Mouse (Mus musculus) gastrocnemius, adult 8-10 months (tissue): ENCODE data around the gene Smo. TPM values are rescaled to one million over a fixed set of nuclear protein-coding genes. Genes with fewer than 3 reads are reported as not detected.
A peak's percentile ranks its signal among the peaks of the same experiment; 100 is the strongest.

Experiments
- DNase-seq, 2 experiments: peaks; one replicate each; pipeline ENCODE4 v3.0.0; 2022; ENCODE audit warnings: low spot score in 2 of 2
- total RNA-seq, 4 experiments: library from RNA; stranded (reverse); gene quantifications; 2 replicates each; pipeline ENCODE4 v1.2.4; 2022

Gene Smo
- total RNA-seq, 4 experiments from 2014 or later: 1.7 to 3.1 (median 2.4) TPM

- DNase-seq: no peak
Measured at GRCm38 (mm10) chr6:29774161-29774560, 38.9 kb downstream of the Smo start.

DNA sequence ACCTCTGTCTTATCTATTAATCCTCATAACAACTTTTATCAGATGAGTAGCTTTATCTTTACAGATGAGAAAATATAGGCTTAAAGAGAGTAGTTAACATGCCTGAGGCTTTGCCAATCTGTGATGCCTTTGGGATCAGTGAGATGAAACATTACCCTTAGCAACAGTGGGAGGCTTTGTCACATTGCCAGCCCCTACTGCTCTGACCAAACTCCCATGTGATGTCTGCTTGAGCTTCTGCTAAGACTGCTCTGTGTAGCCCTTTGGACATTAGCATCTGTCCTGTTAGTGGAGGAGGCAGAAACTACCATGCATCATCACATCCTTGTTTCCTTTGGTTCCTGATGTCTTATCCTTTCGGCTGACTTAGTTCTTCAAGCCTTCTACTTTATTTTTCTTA lies 40.3 kb downstream of the Smo start:
- DNase-seq: peak in 1 of 2 experiments; percentile 45

DNA sequence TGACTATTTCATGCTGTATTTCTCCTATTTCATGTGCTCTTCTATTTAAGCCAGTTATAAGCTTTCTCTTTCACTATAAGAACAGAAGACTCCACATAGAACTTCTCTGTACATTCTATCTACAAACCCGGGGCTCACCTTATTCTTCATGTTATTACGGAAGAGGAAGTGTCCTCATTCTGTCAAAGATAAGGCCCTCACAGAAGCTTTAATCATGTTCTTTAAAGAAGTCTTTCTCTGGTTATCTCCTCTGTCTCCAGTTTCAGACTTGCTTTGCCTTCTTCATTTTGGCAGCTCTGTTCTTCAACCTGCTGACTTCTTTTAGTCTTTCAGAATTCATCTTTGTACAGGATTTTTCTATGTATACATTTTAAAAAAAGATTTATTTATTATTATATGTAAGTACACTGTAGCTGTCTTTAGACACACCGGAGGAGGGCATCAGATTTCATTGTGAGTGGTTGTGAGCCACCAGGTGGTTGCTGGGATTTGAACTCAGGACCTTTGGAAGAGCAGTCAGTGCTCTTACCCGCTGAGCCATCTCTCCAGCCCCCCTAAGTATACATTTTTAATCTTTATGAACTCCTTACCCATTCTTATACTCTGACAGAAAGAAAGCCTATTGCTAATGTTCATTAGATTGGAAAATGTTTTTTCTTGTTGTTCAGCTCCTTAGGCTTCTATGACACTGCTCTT lies 41.4 kb downstream of the Smo start:
- DNase-seq: no peak

- DNase-seq: no peak
Measured at GRCm38 (mm10) chr6:29777238-29777555, 41.9 kb downstream of the Smo start.

DNA sequence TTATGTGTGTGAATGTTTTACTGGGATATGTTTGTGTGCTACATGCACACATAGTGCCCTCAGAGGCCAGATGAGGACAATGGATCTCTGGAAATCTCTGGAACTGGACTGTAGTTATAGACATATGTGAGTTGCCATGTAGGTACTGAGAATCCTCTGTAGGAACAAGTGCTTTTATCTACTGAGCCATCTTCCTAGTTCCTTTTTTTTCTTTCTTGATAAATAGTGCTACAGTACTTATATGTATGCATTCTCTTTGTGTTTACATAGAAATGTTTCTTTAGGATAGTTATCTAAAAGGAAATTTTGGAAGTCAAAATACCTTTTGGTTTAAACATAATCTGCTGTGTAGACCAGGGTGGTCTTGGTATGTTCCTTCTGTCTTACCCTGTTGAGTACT lies 44.8 kb downstream of the Smo start:
- no peak for DNase-seq

DNA sequence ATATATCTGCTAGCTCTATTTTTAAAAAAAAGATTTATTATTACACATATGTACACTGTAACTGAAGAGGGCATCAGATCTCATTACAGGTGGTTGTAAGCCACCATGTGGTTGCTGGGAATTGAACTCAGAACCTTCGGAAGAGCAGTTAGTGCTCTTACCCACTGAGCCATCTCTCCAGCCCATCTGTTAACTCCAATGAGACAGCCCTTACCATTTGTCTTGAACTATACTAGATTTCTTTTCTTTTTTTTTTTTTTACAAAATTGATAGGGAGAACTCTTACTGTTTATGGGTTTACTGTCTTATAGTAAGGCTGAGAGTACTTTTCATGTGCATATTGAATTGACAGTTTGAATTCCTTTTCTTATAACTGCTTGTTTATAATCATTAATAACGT lies 45.3 kb downstream of the Smo start:
- DNase-seq: no peak

GRCm38 (mm10) chr6:29782239-29782638 lies 46.9 kb downstream of the Smo start:
- no peak for DNase-seq

DNA sequence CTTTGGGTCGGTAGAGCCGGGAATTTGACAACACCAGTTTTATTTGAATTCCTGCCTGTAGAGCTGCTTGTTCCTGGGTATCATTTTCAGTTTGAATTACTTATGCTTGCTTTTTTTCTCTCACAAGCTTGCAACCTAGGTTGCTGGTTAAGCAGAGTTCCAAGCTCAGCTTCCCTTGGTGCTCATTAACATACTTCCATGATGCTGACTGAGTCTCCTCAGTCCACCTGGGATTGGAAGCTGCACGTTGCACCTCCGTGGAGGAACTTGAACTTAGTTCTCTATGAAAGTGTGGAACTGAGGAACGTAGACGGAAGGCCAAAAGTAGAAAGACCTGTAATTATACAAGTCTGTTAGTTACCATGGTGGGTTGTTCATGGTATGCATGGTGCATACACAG lies 48.7 kb downstream of the Smo start:
- no peak for DNase-seq

DNA sequence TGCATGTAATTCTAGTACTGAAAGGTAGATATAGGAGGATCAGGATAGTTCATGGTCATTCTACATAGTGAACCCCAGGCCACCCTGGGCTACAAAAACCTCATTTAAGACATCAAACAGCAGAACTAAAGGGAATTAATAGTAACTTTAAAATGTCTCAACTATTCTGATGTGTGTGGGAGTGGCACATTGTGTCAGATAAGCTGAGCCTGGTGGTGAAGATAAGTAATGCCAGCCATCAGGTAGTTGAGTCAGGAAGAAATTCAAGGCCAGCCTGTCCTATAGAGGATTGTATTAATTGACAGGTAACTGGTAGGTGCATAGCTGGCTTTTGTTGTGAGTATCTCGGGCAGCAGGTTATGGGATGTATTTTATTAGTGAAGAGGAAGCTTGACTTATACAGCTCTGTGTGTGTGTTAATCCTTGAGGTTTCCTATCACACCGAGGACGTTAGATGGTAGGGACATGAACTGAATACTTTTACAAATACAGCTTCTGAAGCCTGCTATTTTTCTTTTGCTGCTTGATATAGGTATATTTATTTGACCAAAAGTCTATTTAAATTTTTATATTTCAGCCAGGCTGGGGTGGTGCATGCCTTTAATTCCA lies 49.2 kb downstream of the Smo start:
- no peak for DNase-seq

DNA sequence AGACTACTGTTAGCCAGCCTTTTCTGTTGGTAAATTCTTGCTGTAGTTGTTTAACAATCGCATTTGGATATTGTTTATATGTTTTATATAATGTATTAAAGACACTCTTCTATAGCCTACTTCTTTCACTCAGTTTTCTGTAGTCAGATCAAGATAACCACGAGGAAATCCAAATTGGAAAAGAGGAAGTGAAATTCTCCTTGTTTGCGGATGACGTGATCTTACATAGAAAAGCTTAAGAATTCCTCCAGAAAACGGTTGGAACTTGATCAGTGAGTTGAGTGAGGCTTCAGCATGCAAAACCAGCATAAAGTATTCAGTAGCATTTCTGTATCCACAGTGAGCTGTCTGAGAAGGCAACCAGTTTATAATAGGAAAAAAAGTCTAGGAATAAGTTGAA lies 50.5 kb downstream of the Smo start:
- no peak for DNase-seq

DNA sequence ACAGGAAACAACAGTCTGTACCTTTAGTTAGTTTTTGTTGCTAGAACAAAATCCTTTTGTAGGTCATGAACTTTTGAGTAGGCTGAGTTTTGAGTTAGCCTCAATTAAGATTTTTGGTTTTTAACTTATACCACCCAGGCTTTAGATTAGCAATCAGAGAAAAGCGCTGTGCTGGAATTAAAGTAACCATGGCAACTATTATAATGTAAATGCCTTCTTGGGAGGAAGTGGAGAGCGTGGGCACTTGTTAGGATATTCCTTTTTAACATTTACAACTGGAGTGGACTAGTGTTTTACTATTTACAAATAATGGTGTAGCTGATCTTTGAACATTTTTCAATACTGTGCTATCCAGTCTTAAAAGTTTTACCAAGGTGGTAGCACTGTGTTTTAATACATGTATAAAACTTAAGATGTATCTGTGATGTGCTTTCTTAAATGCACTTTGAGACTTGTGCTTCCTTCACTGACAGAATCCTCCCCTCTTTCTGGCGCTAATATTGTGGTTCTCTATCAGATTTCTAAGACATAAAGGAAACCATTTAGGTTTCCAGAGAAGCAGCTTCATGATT lies 53.6 kb downstream of the Smo start:
- DNase-seq: no peak

GRCm38 (mm10) chr6:29790014-29790698 lies 54.9 kb downstream of the Smo start:
- no peak for DNase-seq

- no peak for DNase-seq
Measured at GRCm38 (mm10) chr6:29793520-29793919, 58.2 kb downstream of the Smo start.

DNA sequence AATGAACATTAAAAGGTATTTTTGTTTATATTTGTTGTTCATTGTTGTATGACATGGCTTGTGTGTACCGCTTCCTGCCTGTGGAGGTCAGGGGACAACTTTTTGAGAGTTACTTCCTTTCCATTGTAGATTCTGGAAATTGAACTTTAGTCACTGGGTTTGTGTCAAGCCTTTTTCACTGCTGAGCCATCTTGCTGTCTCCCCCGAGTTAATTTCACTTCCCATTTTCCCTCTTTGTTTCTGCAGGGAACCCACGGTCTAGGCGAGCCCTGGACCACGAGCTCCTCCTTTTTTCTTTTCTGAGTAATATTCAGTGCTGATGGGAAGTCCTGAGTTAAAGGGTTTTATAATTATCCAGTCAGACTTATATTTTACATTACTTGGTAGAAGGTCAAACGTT lies 59.3 kb downstream of the Smo start:
- no peak for DNase-seq

DNA sequence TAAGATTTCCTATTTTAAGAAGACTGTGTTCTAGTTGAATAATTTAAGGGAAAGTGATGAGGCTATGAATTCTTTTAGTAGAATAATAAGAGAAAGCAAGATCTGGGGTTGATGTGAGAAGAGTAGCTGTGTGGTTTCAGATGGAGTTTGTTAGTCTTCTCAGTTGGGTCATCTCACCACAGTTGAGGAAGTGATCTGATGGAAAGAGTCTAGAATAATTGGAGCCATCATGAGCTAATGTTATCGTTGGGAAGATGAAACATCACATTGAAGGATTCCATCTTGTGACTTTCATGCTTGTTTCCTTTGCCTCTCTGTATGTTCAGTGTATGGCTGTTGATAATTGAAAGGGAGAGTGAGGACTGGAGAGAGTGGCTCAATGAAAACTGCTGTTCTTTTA lies 67.7 kb downstream of the Smo start:
- no peak for DNase-seq

- DNase-seq: no peak
Measured at GRCm38 (mm10) chr6:29804006-29804405, 68.7 kb downstream of the Smo start.

DNA sequence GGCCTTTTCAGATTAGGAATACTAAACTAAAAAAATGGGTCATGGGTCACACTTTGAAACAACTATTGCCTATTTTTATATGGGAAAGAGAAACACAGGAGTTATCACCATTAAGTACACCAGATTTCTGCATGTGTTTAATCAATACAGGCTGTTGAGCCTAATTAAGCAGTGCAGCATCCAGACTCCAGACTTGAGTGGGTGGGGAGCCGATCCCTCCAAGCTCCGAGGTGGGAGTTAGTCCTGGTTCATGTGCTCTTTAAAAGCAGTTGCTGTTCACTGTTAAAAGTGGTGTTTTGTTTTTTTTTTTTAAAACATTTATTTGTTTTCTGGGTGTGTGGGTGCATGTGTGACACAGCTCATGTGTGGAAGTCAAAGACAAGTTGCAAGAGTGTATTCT lies 70.1 kb downstream of the Smo start:
- DNase-seq: no peak

Other genes with a start within 250 kb of the Smo start
- gene Kcp, start 227.6 kb upstream of the Smo start, total RNA-seq: 1 to 10 TPM; 2.2 to 6.0 (median 4.4) TPM
- gene Irf5, start 208.9 kb upstream of the Smo start, total RNA-seq: 1 to 10 TPM; 1.0 to 3.1 (median 1.7) TPM
- gene Tnpo3, start 125.6 kb upstream of the Smo start, total RNA-seq: 10 to 100 TPM; 32.7 to 36.9 (median 35.4) TPM
- 1 to 10 TPM; 1.7 to 2.7 (median 2.5) TPM for gene Tspan33, start 41.3 kb upstream of the Smo start, total RNA-seq
- gene Ahcyl2, start 32.5 kb downstream of the Smo start, total RNA-seq: 10 to 100 TPM; 16.6 to 23.1 (median 19.7) TPM
- gene Strip2, start 181.5 kb downstream of the Smo start, total RNA-seq: under 1 TPM; 0.75 to 0.99 (median 0.88) TPM